Mouse (Mus musculus) CH12.LX (cell line): ENCODE results near the gene Epha10. TPM values are rescaled to one million over a fixed set of nuclear protein-coding genes. Genes with fewer than 3 reads are reported as not detected.
A peak's percentile ranks its signal among the peaks of the same experiment; 100 is the strongest.

ENCODE experiments used
- DNase-seq: peaks from one replicate; pipeline ENCODE4 v3.0.0-alpha.2; 2013; ENCODE audit errors: extremely low read depth
- H3K27ac ChIP-seq: 2 replicates; pipeline ENCODE4 v1.5.1; 2012; ENCODE audit warnings: low read depth, mild to moderate bottlenecking, control low read depth, moderate library complexity; ENCODE audit not compliant: insufficient read depth
- H3K27me3 ChIP-seq: replicated peaks from 2 replicates; pipeline ENCODE3; 2012; ENCODE audit warnings: inconsistent platforms
- H3K36me3 ChIP-seq, 2 experiments: replicated peaks in 1 of 2; 2 replicates each; pipeline versions ENCODE3 to v1.6.1; 2012; ENCODE audit warnings: inconsistent platforms in 1 of 2, low read length in 1 of 2, mild to moderate bottlenecking in 1 of 2, mixed read lengths in 1 of 2, moderate library complexity in 1 of 2; ENCODE audit not compliant: control insufficient read depth in 1 of 2, insufficient read depth in 1 of 2
- H3K4me1 ChIP-seq, 2 experiments: 2 replicates each; pipeline ENCODE4 v1.6.1; 2012; ENCODE audit warnings: inconsistent platforms in 1 of 2, moderate library complexity in 1 of 2; ENCODE audit not compliant: insufficient read depth in 2 of 2, control insufficient read depth in 1 of 2
- H3K4me2 ChIP-seq: 2 replicates; pipeline ENCODE4 v1.6.1; 2012; ENCODE audit warnings: low read depth, mild to moderate bottlenecking, control low read depth; ENCODE audit not compliant: poor library complexity, insufficient read depth, severe bottlenecking
- H3K4me3 ChIP-seq, 3 experiments: fragments of 150-350 bp in 1 of 3; sonication (generic) in 1 of 3; replicated peaks in 1 of 3; 2 replicates each; pipeline versions ENCODE3 to v1.5.1; 2011 to 2012; ENCODE audit warnings: low read depth in 2 of 3, low read length in 2 of 3, mild to moderate bottlenecking in 2 of 3, moderate library complexity in 2 of 3, control low read depth in 1 of 3, improper control_type of control experiment in 1 of 3, inconsistent platforms in 1 of 3, mixed read lengths in 1 of 3; ENCODE audit not compliant: poor library complexity in 1 of 3
- H3K79me2 ChIP-seq: replicated peaks from 2 replicates; pipeline ENCODE4 v1.6.1; 2012; ENCODE audit warnings: mild to moderate bottlenecking, moderate library complexity; ENCODE audit not compliant: control insufficient read depth, poor library complexity, insufficient read depth, severe bottlenecking; ENCODE audit errors: extremely low read depth
- H3K9ac ChIP-seq: 2 replicates; pipeline ENCODE4 v1.6.1; 2012; ENCODE audit warnings: low read depth, mild to moderate bottlenecking, control low read depth, moderate library complexity; ENCODE audit not compliant: insufficient read depth
- H3K9me3 ChIP-seq: replicated peaks from 2 replicates; pipeline ENCODE3; 2012; ENCODE audit warnings: low read length, inconsistent platforms, mixed read lengths
- BHLHE40 ChIP-seq: IDR thresholded peaks from 2 replicates; pipeline ENCODE4 v1.6.1; 2011; ENCODE audit warnings: mild to moderate bottlenecking, low read depth, low read length, improper control_type of control experiment
- CHD1 ChIP-seq: IDR thresholded peaks from 2 replicates; pipeline ENCODE4 v1.6.1; 2012; ENCODE audit warnings: low read depth, low read length, improper control_type of control experiment, inconsistent platforms
- CHD2 ChIP-seq: IDR thresholded peaks from 2 replicates; pipeline ENCODE4 v1.6.1; 2011; ENCODE audit warnings: low read length, improper control_type of control experiment
- CTCF ChIP-seq, 2 experiments: IDR thresholded peaks in 1 of 2; conservative IDR thresholded peaks in 1 of 2; 2 replicates each; pipeline ENCODE4 v1.5.1; 2011 to 2012; ENCODE audit warnings: low read depth in 2 of 2, low read length in 2 of 2, improper control_type of control experiment in 1 of 2, inconsistent platforms in 1 of 2, mild to moderate bottlenecking in 1 of 2, moderate library complexity in 1 of 2
- E2F4 ChIP-seq: IDR thresholded peaks from 2 replicates; pipeline ENCODE4 v1.6.1; 2011; ENCODE audit warnings: low read depth, low read length, improper control_type of control experiment; ENCODE audit not compliant: insufficient replicate concordance
- ELF1 ChIP-seq: IDR thresholded peaks from 2 replicates; pipeline ENCODE4 v1.6.1; 2014; ENCODE audit warnings: low read depth, mild to moderate bottlenecking, inconsistent platforms, low read length, improper control_type of control experiment
- EP300 ChIP-seq: IDR thresholded peaks from 2 replicates; pipeline ENCODE4 v1.6.1; 2011; ENCODE audit warnings: low read length, improper control_type of control experiment
- ETS1 ChIP-seq: conservative IDR thresholded peaks from 2 replicates; pipeline ENCODE4 v1.6.1; 2012; ENCODE audit warnings: low read depth, mild to moderate bottlenecking, inconsistent platforms, low read length, improper control_type of control experiment, moderate library complexity
- GABPA ChIP-seq: IDR thresholded peaks from 2 replicates; pipeline ENCODE4 v1.6.1; 2012; ENCODE audit warnings: low read depth, low read length, improper control_type of control experiment, inconsistent platforms; ENCODE audit not compliant: insufficient replicate concordance
- HCFC1 ChIP-seq: IDR thresholded peaks from 2 replicates; pipeline ENCODE4 v1.6.1; 2012; ENCODE audit warnings: low read depth, mild to moderate bottlenecking, inconsistent platforms, low read length, improper control_type of control experiment
- IRF4 ChIP-seq: IDR thresholded peaks from 2 replicates; pipeline ENCODE4 v1.6.1; 2014; ENCODE audit warnings: low read depth, mild to moderate bottlenecking, inconsistent platforms, low read length, improper control_type of control experiment
- JUN ChIP-seq: IDR thresholded peaks from 2 replicates; pipeline ENCODE4 v1.6.1; 2011; ENCODE audit warnings: low read depth, mild to moderate bottlenecking, low read length, improper control_type of control experiment, moderate library complexity; ENCODE audit not compliant: insufficient read depth
- JUND ChIP-seq: conservative IDR thresholded peaks from 2 replicates; pipeline ENCODE4 v1.6.1; 2011; ENCODE audit warnings: low read depth, low read length, improper control_type of control experiment
- KAT2A ChIP-seq: IDR thresholded peaks from 2 replicates; pipeline ENCODE4 v1.6.1; 2012; ENCODE audit warnings: low read length, improper control_type of control experiment, inconsistent platforms; ENCODE audit not compliant: insufficient replicate concordance
- MAFK ChIP-seq: IDR thresholded peaks from 2 replicates; pipeline ENCODE4 v1.6.1; 2011; ENCODE audit warnings: low read length, improper control_type of control experiment; ENCODE audit not compliant: insufficient replicate concordance
- MAX ChIP-seq: IDR thresholded peaks from 2 replicates; pipeline ENCODE4 v1.6.1; 2011; ENCODE audit warnings: low read length, improper control_type of control experiment
- MAZ ChIP-seq: IDR thresholded peaks from 2 replicates; pipeline ENCODE4 v1.6.1; 2012; ENCODE audit warnings: low read depth, mild to moderate bottlenecking, inconsistent platforms, low read length, improper control_type of control experiment, moderate library complexity
- MEF2A ChIP-seq: IDR thresholded peaks from 2 replicates; pipeline ENCODE4 v1.6.1; 2014; ENCODE audit warnings: low read depth, mild to moderate bottlenecking, inconsistent platforms, low read length, improper control_type of control experiment, borderline replicate concordance
- MXI1 ChIP-seq: IDR thresholded peaks from 2 replicates; pipeline ENCODE4 v1.6.1; 2011; ENCODE audit warnings: mild to moderate bottlenecking, low read depth, low read length, improper control_type of control experiment
- MYC ChIP-seq: IDR thresholded peaks from 2 replicates; pipeline ENCODE4 v1.6.1; 2011; ENCODE audit warnings: low read depth, mild to moderate bottlenecking, improper control_type of control experiment, low read length
- NELFE ChIP-seq: IDR thresholded peaks from 2 replicates; pipeline ENCODE4 v1.6.1; 2011; ENCODE audit warnings: low read depth, low read length, improper control_type of control experiment
- NRF1 ChIP-seq: IDR thresholded peaks from 2 replicates; pipeline ENCODE4 v1.6.1; 2014; ENCODE audit warnings: low read depth, mild to moderate bottlenecking, inconsistent platforms, low read length, improper control_type of control experiment, moderate library complexity
- PAX5 ChIP-seq: IDR thresholded peaks from 2 replicates; pipeline ENCODE4 v1.6.1; 2012; ENCODE audit warnings: low read length, inconsistent platforms, mixed read lengths
- POLR2A ChIP-seq: IDR thresholded peaks from 2 replicates; pipeline ENCODE4 v1.6.1; 2011; ENCODE audit warnings: low read depth, mild to moderate bottlenecking, improper control_type of control experiment, low read length
- POLR2AphosphoS2 ChIP-seq: IDR thresholded peaks from 2 replicates; pipeline ENCODE4 v1.6.1; 2011; ENCODE audit warnings: low read depth, low read length, improper control_type of control experiment
- RAD21 ChIP-seq: IDR thresholded peaks from 2 replicates; pipeline ENCODE4 v1.6.1; 2011; ENCODE audit warnings: low read depth, mild to moderate bottlenecking, low read length, improper control_type of control experiment, moderate library complexity
- RCOR1 ChIP-seq: conservative IDR thresholded peaks from 2 replicates; pipeline ENCODE4 v1.6.1; 2012; ENCODE audit warnings: low read depth, mild to moderate bottlenecking, inconsistent platforms, low read length, improper control_type of control experiment
- SIN3A ChIP-seq: IDR thresholded peaks from 2 replicates; pipeline ENCODE4 v1.6.1; 2012; ENCODE audit warnings: low read length, improper control_type of control experiment, inconsistent platforms
- SMC3 ChIP-seq: IDR thresholded peaks from 2 replicates; pipeline ENCODE4 v1.6.1; 2011; ENCODE audit warnings: low read depth, low read length, improper control_type of control experiment
- TBP ChIP-seq: conservative IDR thresholded peaks from 2 replicates; pipeline ENCODE4 v1.6.1; 2011; ENCODE audit warnings: low read depth, low read length, improper control_type of control experiment
- TCF12 ChIP-seq: IDR thresholded peaks from 2 replicates; pipeline ENCODE4 v1.6.1; 2014; ENCODE audit warnings: low read depth, mild to moderate bottlenecking, inconsistent platforms, low read length, improper control_type of control experiment
- UBTF ChIP-seq: IDR thresholded peaks from 2 replicates; pipeline ENCODE4 v1.6.1; 2012; ENCODE audit warnings: low read depth, mild to moderate bottlenecking, inconsistent platforms, low read length, improper control_type of control experiment, moderate library complexity
- USF1 ChIP-seq: IDR thresholded peaks from 2 replicates; pipeline ENCODE4 v1.6.1; 2014; ENCODE audit warnings: low read depth, mild to moderate bottlenecking, inconsistent platforms, low read length, improper control_type of control experiment
- USF2 ChIP-seq: conservative IDR thresholded peaks from 2 replicates; pipeline ENCODE4 v1.6.1; 2011; ENCODE audit warnings: low read depth, low read length, improper control_type of control experiment
- ZC3H11A ChIP-seq: IDR thresholded peaks from 2 replicates; pipeline ENCODE4 v1.6.1; 2012; ENCODE audit warnings: low read depth, mild to moderate bottlenecking, inconsistent platforms, low read length, improper control_type of control experiment
- ZKSCAN1 ChIP-seq: IDR thresholded peaks from 2 replicates; pipeline ENCODE4 v1.6.1; 2012; ENCODE audit warnings: low read depth, inconsistent platforms, low read length, improper control_type of control experiment, borderline replicate concordance
- ZMIZ1 ChIP-seq: IDR thresholded peaks from 2 replicates; pipeline ENCODE4 v1.6.1; 2012; ENCODE audit warnings: low read depth, mild to moderate bottlenecking, inconsistent platforms, low read length, improper control_type of control experiment
- ZNF384 ChIP-seq: IDR thresholded peaks from 2 replicates; pipeline ENCODE4 v1.6.1; 2012; ENCODE audit warnings: low read depth, low read length, improper control_type of control experiment, inconsistent platforms
- dilution Hi-C: fragments of 300-500 bp; cut with MboI; formaldehyde crosslinking; loops from 2 replicates; pipeline ENCODE4 v1.14.3; 2020; ENCODE audit warnings: low sequenced_read_pairs; ENCODE audit not compliant: extremely low pct_unique_long_range_greater_than_20kb, extremely low pct_ligation_motif_present
- in situ Hi-C: fragments of 300-500 bp; cut with MboI; formaldehyde crosslinking; loops from 3 replicates; pipeline ENCODE4 v1.14.3; 2019; ENCODE audit warnings: low sequenced_read_pairs, low pct_ligation_motif_present, low pct_unique_long_range_greater_than_20kb, mixed read lengths
- polyA plus RNA-seq: library from polyadenylated mRNA; unstranded; fragments of >175 nt; gene quantifications from 2 replicates; pipeline ENCODE4 v1.2.1, GENCODE M21; 2012; ENCODE audit warnings: low read depth; ENCODE audit not compliant: insufficient read length
- total RNA-seq, 2 experiments: library from RNA; depleted of rRNA; stranded (reverse); fragments of 300-350 nt in 1 of 2; fragments of >200 nt in 1 of 2; gene quantifications; 2 replicates each; pipeline ENCODE4 v1.2.3; 2012 to 2014

Epha10 gene
- total and polyA plus RNA-seq, 3 experiments = not detected

GRCm38 (mm10) chr4:124936613-124937471 lies 56.1 kb downstream of the Epha10 start, which contains the start of gene 9930104L06Rik:
9930104L06Rik (plus strand) TSS chr4:124937048.
- Histone ChIP-seq H3K27me3 (no peaks in the 10 kb centered on the region), H3K4me2 (peak within 1 kb of the TSS; percentile 91), H3K36me3 (peaks cover 25 to 39% of the 10 kb centered on the region in 2 experiments), H3K4me1 (peaks cover 3 to 22% of the 10 kb centered on the region in 2 experiments; a peak in 2 of 4 replicates), H3K9me3 (no peaks in the 10 kb centered on the region), H3K27ac (peak within 1 kb of the TSS; percentile 14; the same call in 1 of the 2 replicates), H3K79me2 (peaks cover 32% of the 10 kb centered on the region), H3K9ac (peak within 1 kb of the TSS; percentile 82), H3K4me3 (peak within 1 kb of the TSS; percentile 92 to 100 (median 99))
- dilution Hi-C loops (no loop called here), in situ Hi-C loops (no loop called here)
- TF ChIP-seq CHD1 (no peak), KAT2A (peak; percentile 99), JUND (no peak), MEF2A (0 out of 2 replicates have a peak, but pooled peaks have one; percentile 31), NELFE (peak; percentile 89), UBTF (no peak), ZNF384 (no peak), MAX (peak; percentile 83), MXI1 (peak; percentile 96), BHLHE40 (no peak; the same call in 1 of the 2 replicates), GABPA (peak; percentile 67; the same call in 1 of the 2 replicates), TCF12 (peak; percentile 66; the same call in 1 of the 2 replicates), SMC3 (no peak), NRF1 (peak; percentile 56; the same call in 1 of the 2 replicates), USF2 (no peak), EP300 (no peak), PAX5 (no peak), ZMIZ1 (peak; percentile 84), HCFC1 (peak; percentile 99), ZKSCAN1 (no peak), POLR2A (peak; percentile 78), RAD21 (no peak), ZC3H11A (no peak), IRF4 (peak; percentile 47; the same call in 1 of the 2 replicates), ELF1 (peak; percentile 80), POLR2AphosphoS2 (peak; percentile 62; the same call in 1 of the 2 replicates), MYC (peak; percentile 88), SIN3A (peak; percentile 99), TBP (peak; percentile 74), ETS1 (no peak), MAFK (no peak), MAZ (peak; percentile 58; the same call in 1 of the 2 replicates), CHD2 (peak; percentile 98), JUN (no peak), CTCF (conservative IDR thresholded peaks at IDR 0.05 in 1 of 2, IDR thresholded peaks at IDR 0.05 in 1 of 2; ENCODE audit: low read depth in 2 of 2, low read length in 2 of 2) (no peak), RCOR1 (0 out of 2 replicates have a peak, but pooled peaks have one; percentile 37), E2F4 (peak; percentile 97), USF1 (no peak)
- peak; percentile 98 for DNase-seq
